Mouse (Mus musculus): ENCODE measurements at regions not wholly inside any gene's neighbourhood (a gene's known extent, or its start where the extent isn't known, plus 50 kb on each side); places are given as distances from the start of the nearest gene placed in this dataset.
"Not testable (repeated sequence)": the region's sequence is repeated elsewhere in the genome, so short reads cannot be mapped to it uniquely, and the experiment has no call there.

DNA sequence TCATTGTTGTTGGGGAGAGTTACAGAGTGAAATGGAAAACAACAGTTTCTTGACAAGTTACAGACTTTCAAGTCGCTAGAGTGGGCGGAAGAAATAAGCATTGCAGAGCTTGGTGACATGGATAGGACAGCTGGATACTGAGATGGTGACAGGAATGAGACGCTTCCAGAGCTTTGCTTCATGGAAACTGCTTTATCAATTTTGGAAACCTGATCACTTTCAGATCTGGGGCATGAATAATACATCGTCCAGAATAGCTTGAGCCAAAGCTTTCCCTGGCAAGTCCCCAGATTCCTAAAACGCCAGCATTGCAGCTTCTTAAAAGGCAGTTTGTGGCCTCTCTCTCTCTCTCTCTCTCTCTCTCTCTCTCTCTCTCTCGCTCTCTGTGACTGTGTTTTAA lies 207.9 kb upstream of the Pex5l start:
- no peaks in the 10 kb centered on the region for H3K4me1 ChIP-seq (ENCODE audit: control insufficient read depth, insufficient read depth, low read length)
- H3K27ac ChIP-seq (ENCODE audit: low read depth, low read length) = no peak overlapping the region
- no peaks in the 10 kb centered on the region for H3K9me3 ChIP-seq (ENCODE audit: control insufficient read depth, low read length)
- no peak for ATAC-seq (ENCODE audit: low FRiP score, low TSS enrichment)
- no peak overlapping the region for H3K4me2 ChIP-seq (replicated peaks; ENCODE audit: low read depth, low read length)
- H3K27me3 ChIP-seq (ENCODE audit: control insufficient read depth, insufficient read depth, low read length) = no peaks in the 10 kb centered on the region
- 60% methylated on average over 6 of the region's 6 CpGs for WGBS
- H3K36me3 ChIP-seq (ENCODE audit: control insufficient read depth, insufficient read depth, low read length) = no peaks in the 10 kb centered on the region
- no peak overlapping the region for H3K9ac ChIP-seq (ENCODE audit: low read depth, low read length)
- no peak overlapping the region for H3K4me3 ChIP-seq (ENCODE audit: low read length)

DNA sequence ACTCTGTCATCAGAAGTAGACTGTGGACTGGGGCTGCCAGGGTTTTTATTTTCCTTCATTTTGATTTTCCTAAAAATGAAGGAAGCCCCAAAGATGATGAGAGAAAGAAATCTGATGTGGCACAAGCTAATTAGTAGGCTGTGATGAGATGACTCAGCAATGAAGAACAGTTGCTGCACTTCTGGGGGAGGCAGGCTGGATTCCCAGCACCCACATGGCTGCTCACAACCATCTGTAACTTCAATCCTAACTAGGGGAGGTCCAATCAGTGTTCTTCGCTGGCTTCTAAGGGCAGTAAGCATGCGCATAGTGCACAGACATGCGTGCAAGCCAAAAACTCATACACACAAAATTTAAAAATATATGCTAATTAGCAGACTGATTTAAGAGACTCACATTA lies 191.0 kb upstream of the Pex5l start:
- Histone ChIP-seq H3K27me3 (ENCODE audit: control insufficient read depth, insufficient read depth, low read length) (no peaks in the 10 kb centered on the region), H3K36me3 (ENCODE audit: control insufficient read depth, insufficient read depth, low read length) (no peaks in the 10 kb centered on the region), H3K9me3 (ENCODE audit: control insufficient read depth, low read length) (no peaks in the 10 kb centered on the region), H3K9ac (ENCODE audit: low read depth, low read length) (no peak overlapping the region), H3K4me2 (replicated peaks; ENCODE audit: low read depth, low read length) (no peak overlapping the region), H3K27ac (ENCODE audit: low read depth, low read length) (no peak overlapping the region), H3K4me3 (ENCODE audit: low read length) (no peak overlapping the region), H3K4me1 (ENCODE audit: control insufficient read depth, insufficient read depth, low read length) (no peaks in the 10 kb centered on the region)
- no peak for ATAC-seq (ENCODE audit: low FRiP score, low TSS enrichment)
- 91% methylated on average over 3 of the region's 3 CpGs for WGBS

DNA sequence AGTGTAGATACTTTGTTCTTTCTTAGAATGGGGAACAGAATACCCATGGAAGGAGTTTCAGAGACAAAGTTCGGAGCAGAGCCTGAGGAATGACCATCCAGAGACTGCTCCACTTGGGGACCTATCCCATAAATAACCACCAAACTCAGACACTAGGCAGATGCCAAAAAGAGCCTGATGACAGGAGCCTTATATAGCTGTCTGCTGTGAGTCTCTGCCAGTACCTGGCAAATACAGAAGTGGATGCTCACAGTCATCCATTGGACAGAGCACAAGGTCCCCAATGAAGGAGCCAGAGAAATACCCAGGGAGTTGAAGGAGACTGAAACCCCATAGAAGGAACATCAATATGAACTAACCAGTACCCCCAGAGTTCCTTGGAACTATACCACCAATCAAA lies 174.6 kb upstream of the Pex5l start:
- WGBS = 86% methylated on average over 1 of the region's 1 CpGs
- H3K27ac ChIP-seq (ENCODE audit: low read depth, low read length); H3K4me3 ChIP-seq (ENCODE audit: low read length); H3K9me3 ChIP-seq (ENCODE audit: control insufficient read depth, low read length); H3K9ac ChIP-seq (ENCODE audit: low read depth, low read length); H3K4me1 ChIP-seq (ENCODE audit: control insufficient read depth, insufficient read depth, low read length); H3K4me2 ChIP-seq (replicated peaks; ENCODE audit: low read depth, low read length); ATAC-seq (ENCODE audit: low FRiP score, low TSS enrichment); H3K27me3 ChIP-seq (ENCODE audit: control insufficient read depth, insufficient read depth, low read length); H3K36me3 ChIP-seq (ENCODE audit: control insufficient read depth, insufficient read depth, low read length): not testable (repeated sequence)

DNA sequence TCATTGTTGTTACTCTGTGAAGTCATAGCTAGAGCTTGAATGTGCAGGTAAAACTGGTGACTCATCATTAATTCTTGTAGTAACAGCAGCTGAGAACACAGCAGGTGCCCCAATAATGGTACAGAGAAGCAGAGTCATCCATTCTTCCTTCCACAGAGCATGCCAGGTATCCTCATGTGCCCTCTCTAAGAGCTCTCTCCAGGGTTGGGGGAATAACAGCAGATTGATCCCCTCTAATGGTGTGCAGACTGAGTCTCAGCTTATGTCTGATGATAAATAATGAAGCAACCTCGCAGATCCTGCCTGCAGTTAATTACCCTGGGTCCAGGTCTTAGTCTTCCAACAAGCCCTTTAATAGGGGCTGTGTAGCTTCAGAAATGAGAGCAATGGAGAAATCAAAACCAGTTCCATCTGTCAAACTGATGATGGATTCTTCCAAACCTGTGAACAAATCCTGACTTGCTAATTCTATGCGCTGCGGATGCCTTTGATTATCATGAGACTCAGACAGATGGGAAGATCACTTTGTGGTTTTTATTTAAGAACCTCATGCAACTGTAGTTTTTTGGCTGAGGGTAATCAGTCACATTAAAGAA lies 169.3 kb upstream of the Pex5l start:
- WGBS = 88% methylated on average over 3 of the region's 3 CpGs
- no peak overlapping the region for H3K4me3 ChIP-seq (ENCODE audit: low read length)
- H3K4me2 ChIP-seq (replicated peaks; ENCODE audit: low read depth, low read length) = no peak overlapping the region
- no peaks in the 10 kb centered on the region for H3K27me3 ChIP-seq (ENCODE audit: control insufficient read depth, insufficient read depth, low read length)
- no peaks in the 10 kb centered on the region for H3K36me3 ChIP-seq (ENCODE audit: control insufficient read depth, insufficient read depth, low read length)
- no peak overlapping the region for H3K9ac ChIP-seq (ENCODE audit: low read depth, low read length)
- no peak overlapping the region for H3K27ac ChIP-seq (ENCODE audit: low read depth, low read length)
- no peaks in the 10 kb centered on the region for H3K9me3 ChIP-seq (ENCODE audit: control insufficient read depth, low read length)
- no peaks in the 10 kb centered on the region for H3K4me1 ChIP-seq (ENCODE audit: control insufficient read depth, insufficient read depth, low read length)
- no peak for ATAC-seq (ENCODE audit: low FRiP score, low TSS enrichment)

DNA sequence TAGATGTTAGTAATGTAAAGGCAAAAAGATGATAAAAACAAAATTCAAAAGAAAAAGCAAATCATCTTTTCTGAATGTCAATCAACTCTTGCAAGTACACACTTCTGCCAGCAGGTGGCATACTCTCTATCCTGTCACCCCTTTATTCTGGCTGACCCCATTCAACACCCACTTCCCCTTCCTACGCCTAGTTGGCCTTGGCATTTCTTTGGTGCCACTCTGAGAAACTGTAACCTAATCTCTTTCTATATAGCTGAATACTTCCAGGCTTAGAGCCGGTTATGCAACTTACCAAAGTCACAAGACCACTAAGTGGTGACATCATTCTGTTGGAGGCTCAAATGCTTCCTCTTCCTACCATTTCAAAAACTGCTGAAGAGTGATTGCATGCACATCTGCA lies 165.2 kb upstream of the Pex5l start:
- Histone ChIP-seq H3K4me3 (ENCODE audit: low read length) (no peak overlapping the region), H3K9ac (ENCODE audit: low read depth, low read length) (no peak overlapping the region), H3K27me3 (ENCODE audit: control insufficient read depth, insufficient read depth, low read length) (no peaks in the 10 kb centered on the region), H3K4me1 (ENCODE audit: control insufficient read depth, insufficient read depth, low read length) (no peaks in the 10 kb centered on the region), H3K4me2 (replicated peaks; ENCODE audit: low read depth, low read length) (no peak overlapping the region), H3K36me3 (ENCODE audit: control insufficient read depth, insufficient read depth, low read length) (no peaks in the 10 kb centered on the region), H3K27ac (ENCODE audit: low read depth, low read length) (no peak overlapping the region), H3K9me3 (ENCODE audit: control insufficient read depth, low read length) (no peaks in the 10 kb centered on the region)
- 38% methylated on average over 2 of the region's 2 CpGs for WGBS
- no peak; the same call in 1 of the 2 replicates for ATAC-seq (ENCODE audit: low FRiP score, low TSS enrichment)

DNA sequence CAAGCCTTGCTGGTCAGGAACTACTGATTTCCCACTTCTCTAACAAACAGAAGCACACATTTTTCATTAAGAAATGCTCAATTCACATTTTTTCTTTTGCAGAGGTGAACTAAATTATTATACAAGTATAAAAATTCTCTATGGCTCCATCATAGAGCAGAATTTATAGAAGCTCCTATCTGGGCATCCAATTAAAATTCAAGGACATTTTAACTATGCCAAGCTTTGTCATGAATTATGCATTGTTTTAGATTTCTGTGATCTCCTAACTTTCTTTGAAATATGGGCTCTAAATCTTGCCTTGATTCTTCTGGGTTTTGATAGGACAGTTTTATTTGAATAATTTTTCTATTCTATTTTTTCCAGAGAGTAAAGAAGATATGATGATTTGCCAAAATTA lies 163.1 kb upstream of the Pex5l start:
- no peak for ATAC-seq (ENCODE audit: low FRiP score, low TSS enrichment)

DNA sequence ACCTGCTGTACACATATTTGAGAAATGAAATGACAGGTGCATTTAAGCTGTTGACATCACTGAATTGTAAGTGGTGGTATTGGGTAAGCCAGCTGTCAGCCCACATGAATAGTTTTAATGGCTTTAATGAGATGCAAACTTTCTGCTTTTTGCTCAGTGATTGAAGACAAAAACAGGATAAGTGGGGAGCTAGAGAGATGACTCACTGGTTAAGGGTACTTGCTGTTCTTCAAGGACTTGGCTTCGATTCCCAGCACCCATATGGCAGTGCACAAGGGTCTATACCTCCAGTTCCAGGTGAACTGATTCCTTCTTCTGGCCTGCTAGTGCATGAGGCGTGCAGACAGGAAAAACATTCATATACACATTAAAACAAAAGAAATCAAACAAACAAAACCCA lies 162.7 kb upstream of the Pex5l start:
- H3K27me3 ChIP-seq (ENCODE audit: control insufficient read depth, insufficient read depth, low read length) = no peaks in the 10 kb centered on the region
- no peak for ATAC-seq (ENCODE audit: low FRiP score, low TSS enrichment)
- no peaks in the 10 kb centered on the region for H3K36me3 ChIP-seq (ENCODE audit: control insufficient read depth, insufficient read depth, low read length)
- 79% methylated on average over 2 of the region's 2 CpGs for WGBS
- H3K9me3 ChIP-seq (ENCODE audit: control insufficient read depth, low read length) = no peaks in the 10 kb centered on the region
- H3K27ac ChIP-seq (ENCODE audit: low read depth, low read length) = no peak overlapping the region
- no peak overlapping the region for H3K9ac ChIP-seq (ENCODE audit: low read depth, low read length)
- H3K4me2 ChIP-seq (replicated peaks; ENCODE audit: low read depth, low read length) = no peak overlapping the region
- H3K4me3 ChIP-seq (ENCODE audit: low read length) = no peak overlapping the region
- H3K4me1 ChIP-seq (ENCODE audit: control insufficient read depth, insufficient read depth, low read length) = no peaks in the 10 kb centered on the region

More for the DNA sequence above, 163.1 kb upstream of the Pex5l start:
- no peak overlapping the region for H3K27ac ChIP-seq (ENCODE audit: low read depth, low read length)
- no peak overlapping the region for H3K4me2 ChIP-seq (replicated peaks; ENCODE audit: low read depth, low read length)
- H3K4me1 ChIP-seq (ENCODE audit: control insufficient read depth, insufficient read depth, low read length) = no peaks in the 10 kb centered on the region
- no peaks in the 10 kb centered on the region for H3K9me3 ChIP-seq (ENCODE audit: control insufficient read depth, low read length)
- no peak overlapping the region for H3K9ac ChIP-seq (ENCODE audit: low read depth, low read length)
- no peaks in the 10 kb centered on the region for H3K27me3 ChIP-seq (ENCODE audit: control insufficient read depth, insufficient read depth, low read length)
- H3K4me3 ChIP-seq (ENCODE audit: low read length) = no peak overlapping the region
- H3K36me3 ChIP-seq (ENCODE audit: control insufficient read depth, insufficient read depth, low read length) = no peaks in the 10 kb centered on the region

DNA sequence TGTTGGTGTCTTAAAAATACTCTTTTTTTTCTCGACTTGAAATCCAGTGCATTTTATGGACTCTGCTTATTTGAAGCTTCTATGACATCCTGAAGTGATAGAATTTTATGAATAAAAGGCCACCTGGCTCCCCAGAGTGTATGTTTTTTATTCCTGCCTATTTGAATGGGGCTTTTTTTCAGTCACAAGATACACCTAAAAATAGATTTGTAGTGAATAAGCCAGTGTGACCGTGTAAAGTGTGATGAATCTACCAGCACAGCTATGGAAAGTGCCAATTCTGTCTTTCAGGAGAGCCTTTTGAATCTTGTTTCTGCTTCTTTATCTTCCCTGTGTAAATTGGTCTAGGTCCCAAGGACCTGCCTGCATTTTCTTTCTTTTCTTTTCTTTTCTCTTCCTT lies 119.8 kb upstream of the Pex5l start:
- Histone ChIP-seq H3K4me1 (ENCODE audit: control insufficient read depth, insufficient read depth, low read length) (no peaks in the 10 kb centered on the region), H3K36me3 (ENCODE audit: control insufficient read depth, insufficient read depth, low read length) (no peaks in the 10 kb centered on the region), H3K4me2 (replicated peaks; ENCODE audit: low read depth, low read length) (no peak overlapping the region), H3K4me3 (ENCODE audit: low read length) (no peak overlapping the region), H3K27ac (ENCODE audit: low read depth, low read length) (no peak overlapping the region), H3K9ac (ENCODE audit: low read depth, low read length) (no peak overlapping the region), H3K27me3 (ENCODE audit: control insufficient read depth, insufficient read depth, low read length) (no peaks in the 10 kb centered on the region), H3K9me3 (ENCODE audit: control insufficient read depth, low read length) (no peaks in the 10 kb centered on the region)
- no peak for ATAC-seq (ENCODE audit: low FRiP score, low TSS enrichment)
- 68% methylated on average over 2 of the region's 2 CpGs for WGBS

DNA sequence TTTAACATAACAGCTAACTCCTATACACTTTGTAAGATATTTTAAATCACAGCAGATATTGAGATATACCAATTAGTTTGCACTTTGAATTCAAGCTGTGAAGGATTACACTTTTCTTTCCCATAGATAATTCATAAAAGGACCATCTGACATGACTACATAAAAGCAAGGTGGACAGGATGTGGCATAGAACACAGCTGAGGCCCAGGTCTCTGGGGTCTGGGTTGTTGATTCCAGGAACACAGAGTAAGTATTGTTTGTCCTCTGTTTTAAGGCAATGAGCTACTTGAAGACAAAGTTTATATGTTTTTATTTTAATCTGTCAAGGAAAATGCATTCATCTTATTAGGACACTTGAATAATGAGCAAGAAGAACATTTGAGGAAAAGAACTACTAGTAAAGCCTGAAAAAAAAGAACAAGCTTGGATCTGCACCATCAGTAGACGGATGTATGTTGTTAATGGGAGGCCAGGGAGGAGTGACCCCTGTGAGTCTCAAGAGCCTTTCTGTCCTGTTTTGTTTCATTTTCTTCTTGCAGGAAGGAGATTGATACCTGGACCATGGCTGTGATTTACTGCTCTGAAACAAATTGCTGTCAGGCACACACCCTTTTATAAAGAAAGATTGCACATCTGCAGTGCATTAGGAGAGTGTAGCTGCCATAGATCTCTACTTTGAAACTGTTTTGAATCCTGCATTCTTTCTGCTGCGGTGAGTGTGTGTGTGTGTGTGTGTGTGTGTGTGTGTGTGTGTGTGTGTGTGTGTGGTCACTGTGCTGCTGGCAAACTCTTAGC lies 76.4 kb upstream of the Pex5l start:
- H3K4me2 ChIP-seq (replicated peaks; ENCODE audit: low read depth, low read length) = no peak overlapping the region
- no peaks in the 10 kb centered on the region for H3K27me3 ChIP-seq (ENCODE audit: control insufficient read depth, insufficient read depth, low read length)
- no peak overlapping the region for H3K4me3 ChIP-seq (ENCODE audit: low read length)
- no peaks in the 10 kb centered on the region for H3K9me3 ChIP-seq (ENCODE audit: control insufficient read depth, low read length)
- H3K27ac ChIP-seq (ENCODE audit: low read depth, low read length) = no peak overlapping the region
- H3K9ac ChIP-seq (ENCODE audit: low read depth, low read length) = no peak overlapping the region
- no peaks in the 10 kb centered on the region for H3K36me3 ChIP-seq (ENCODE audit: control insufficient read depth, insufficient read depth, low read length)
- 19% methylated on average over 2 of the region's 2 CpGs for WGBS
- peak; percentile 52; the same call in 1 of the 2 replicates for ATAC-seq (ENCODE audit: low FRiP score, low TSS enrichment)
- no peaks in the 10 kb centered on the region for H3K4me1 ChIP-seq (ENCODE audit: control insufficient read depth, insufficient read depth, low read length)

All from kidney, embryonic 14.5 days (tissue).